Mouse (Mus musculus): ENCODE results near the gene Taf13. TPM values are rescaled to one million over a fixed set of nuclear protein-coding genes. Genes with fewer than 3 reads are reported as not detected.
A peak's percentile ranks its signal among the peaks of the same experiment; 100 is the strongest.

Taf13 gene
- total RNA-seq, 1 experiment = 17.3 TPM

DNA sequence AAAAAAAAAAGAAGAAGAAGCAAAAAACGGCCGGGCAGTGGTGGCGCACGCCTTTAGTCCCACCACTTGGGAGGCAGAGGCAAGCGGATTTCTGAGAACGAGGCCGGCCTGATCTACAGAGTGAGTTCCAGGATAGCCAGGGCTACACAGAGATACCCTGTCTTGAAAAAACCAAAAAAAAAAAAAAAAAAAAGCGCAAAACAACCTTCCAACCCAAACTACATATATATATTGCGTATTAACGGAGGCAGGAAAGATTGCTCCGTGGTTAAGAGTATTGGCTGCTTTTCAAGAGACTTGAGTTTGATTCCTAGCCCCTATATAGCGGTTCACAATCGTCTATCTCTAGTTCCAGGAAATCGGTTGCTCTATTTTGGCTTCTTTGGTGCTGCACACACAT is 685 bp upstream of the Taf13 start:
- DNase-seq (ENCODE audit: low read depth, low spot score) = no peak
- in situ Hi-C loops (cut with MboI; ENCODE audit: low sequenced_read_pairs in 2 of 2, unreplicated experiment in 2 of 2) = loop anchor here in 1 of 2 experiments (10.0 kb wide), 1 partner anchor 166 kb away; no protein-coding TSS in a partner anchor

DNA sequence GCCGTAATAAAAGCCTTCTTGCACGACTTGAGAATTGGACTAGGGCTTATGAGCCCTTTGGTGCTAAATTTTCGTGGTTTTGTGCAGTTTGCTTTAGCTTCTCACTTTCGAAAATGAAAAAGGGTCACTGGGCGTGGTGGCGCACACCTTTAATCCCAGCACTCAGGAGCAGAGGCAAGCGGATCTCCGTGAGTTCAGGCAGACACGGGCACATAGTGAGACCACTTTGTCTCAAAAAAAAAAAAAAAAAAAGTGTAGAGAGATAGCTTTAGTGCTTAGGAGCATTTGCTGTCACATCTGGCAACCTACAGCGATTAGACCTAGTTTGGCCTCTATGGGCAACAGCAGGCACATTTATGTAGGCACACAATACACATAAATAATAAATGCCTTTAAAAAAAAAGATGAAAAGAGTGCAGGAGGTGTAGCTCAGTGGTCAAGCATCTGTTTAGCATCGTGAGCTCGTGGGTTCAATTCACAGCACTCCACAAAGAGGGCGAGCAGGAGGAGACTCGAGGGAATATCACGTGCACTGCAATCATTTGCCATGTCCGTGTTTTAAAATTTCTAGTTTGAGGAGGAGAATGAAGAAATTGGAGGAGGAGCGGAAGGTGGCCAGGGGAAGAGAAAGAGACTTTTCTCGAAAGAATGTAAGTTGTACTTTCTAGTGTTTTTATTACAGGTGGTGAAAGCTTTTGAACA is 962 bp downstream of the Taf13 start:
- TF ChIP-seq HCFC1 (IDR thresholded peaks at IDR 0.05; ENCODE audit: borderline replicate concordance, insufficient read depth, low read length) = no peak
- no peak for TF ChIP-seq MAFK (IDR thresholded peaks at IDR 0.05; ENCODE audit: insufficient read depth, low read depth, low read length)
- H3K9me3 ChIP-seq (ENCODE audit: control insufficient read depth, insufficient read depth, low read depth, low read length) = no peaks in the 10 kb centered on the region
- no peak for DNase-seq (ENCODE audit: low read depth, low spot score)
- H3K36me3 ChIP-seq (ENCODE audit: control insufficient read depth, insufficient read depth, low read length, poor library complexity, severe bottlenecking) = peaks cover 2% of the 10 kb centered on the region; the same call in 1 of the 2 replicates
- H3K4me3 ChIP-seq (ENCODE audit: insufficient read depth in 1 of 2, low read depth in 1 of 2, low read length in 2 of 2, poor library complexity in 1 of 2, severe bottlenecking in 1 of 2) = peak overlapping the region; percentile 79 to 87
- peak overlapping the region; percentile 89 for H3K9ac ChIP-seq (ENCODE audit: insufficient read depth, low read depth, low read length, poor library complexity, severe bottlenecking)
- H3K27ac ChIP-seq (ENCODE audit: insufficient read depth, low read depth, low read length, poor library complexity, severe bottlenecking) = no peak overlapping the region
- peaks cover 5% of the 10 kb centered on the region in 2 experiments; a peak in 2 of 4 replicates for H3K4me1 ChIP-seq (ENCODE audit: control insufficient read depth in 2 of 2, insufficient read depth in 2 of 2, low read length in 2 of 2, poor library complexity in 1 of 2)
- in situ Hi-C loops (cut with MboI; ENCODE audit: low sequenced_read_pairs in 2 of 2, unreplicated experiment in 2 of 2) = loop anchor here in 1 of 2 experiments (10.0 kb wide), 1 partner anchor 168 kb away; no protein-coding TSS in a partner anchor

More for the DNA sequence above, 685 bp upstream of the Taf13 start:
- H3K27ac ChIP-seq (ENCODE audit: insufficient read depth, low read depth, low read length, poor library complexity, severe bottlenecking) = no peak overlapping the region
- H3K36me3 ChIP-seq (ENCODE audit: control insufficient read depth, insufficient read depth, low read length, poor library complexity, severe bottlenecking) = peaks cover 2% of the 10 kb centered on the region; the same call in 1 of the 2 replicates
- no peaks in the 10 kb centered on the region for H3K9me3 ChIP-seq (ENCODE audit: control insufficient read depth, insufficient read depth, low read depth, low read length)
- no peak overlapping the region for H3K9ac ChIP-seq (ENCODE audit: insufficient read depth, low read depth, low read length, poor library complexity, severe bottlenecking)
- peaks cover 5% of the 10 kb centered on the region in 2 experiments; a peak in 2 of 4 replicates for H3K4me1 ChIP-seq (ENCODE audit: control insufficient read depth in 2 of 2, insufficient read depth in 2 of 2, low read length in 2 of 2, poor library complexity in 1 of 2)
- peak overlapping the region in 1 of 2 experiments; percentile 55; a peak in 1 of 4 replicates for H3K4me3 ChIP-seq (ENCODE audit: insufficient read depth in 1 of 2, low read depth in 1 of 2, low read length in 2 of 2, poor library complexity in 1 of 2, severe bottlenecking in 1 of 2)
- TF ChIP-seq ZNF384 (IDR thresholded peaks at IDR 0.05; ENCODE audit: low read depth, low read length) = no peak
- no peak for TF ChIP-seq CHD2 (IDR thresholded peaks at IDR 0.05; ENCODE audit: low read depth, low read length)
- no peak for TF ChIP-seq ZC3H11A (IDR thresholded peaks at IDR 0.05; ENCODE audit: borderline replicate concordance, low read depth, low read length)
- TF ChIP-seq HCFC1 (IDR thresholded peaks at IDR 0.05; ENCODE audit: borderline replicate concordance, insufficient read depth, low read length) = no peak
- TF ChIP-seq MAFK (IDR thresholded peaks at IDR 0.05; ENCODE audit: insufficient read depth, low read depth, low read length) = no peak

DNA sequence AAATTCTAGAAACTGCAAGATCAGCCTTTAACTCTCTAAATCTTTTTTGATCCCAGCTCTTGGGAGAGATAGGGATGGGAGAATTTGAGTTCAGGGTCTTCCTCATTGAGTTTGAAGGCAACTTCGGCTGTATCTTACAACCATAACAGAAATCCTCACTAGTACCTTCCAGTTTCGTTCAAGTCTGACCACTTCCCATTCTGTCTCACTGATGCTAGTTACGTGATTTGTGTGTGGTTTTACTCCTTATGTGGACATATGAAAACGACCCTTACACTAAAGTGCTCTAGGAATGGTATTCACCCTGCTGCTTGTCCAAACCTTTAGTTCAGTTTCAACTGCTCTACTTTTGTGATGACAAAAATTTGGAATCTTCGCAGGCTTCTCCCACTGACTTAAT is 2.5 kb downstream of the Taf13 start:
- H3K36me3 ChIP-seq (ENCODE audit: control insufficient read depth, insufficient read depth, low read length, poor library complexity, severe bottlenecking) = peaks cover 2% of the 10 kb centered on the region; the same call in 1 of the 2 replicates
- TF ChIP-seq CHD2 (IDR thresholded peaks at IDR 0.05; ENCODE audit: low read depth, low read length) (no peak), MAFK (IDR thresholded peaks at IDR 0.05; ENCODE audit: insufficient read depth, low read depth, low read length) (no peak), HCFC1 (IDR thresholded peaks at IDR 0.05; ENCODE audit: borderline replicate concordance, insufficient read depth, low read length) (no peak), ZC3H11A (IDR thresholded peaks at IDR 0.05; ENCODE audit: borderline replicate concordance, low read depth, low read length) (no peak), ZNF384 (IDR thresholded peaks at IDR 0.05; ENCODE audit: low read depth, low read length) (no peak)
- H3K9ac ChIP-seq (ENCODE audit: insufficient read depth, low read depth, low read length, poor library complexity, severe bottlenecking) = no peak overlapping the region
- H3K9me3 ChIP-seq (ENCODE audit: control insufficient read depth, insufficient read depth, low read depth, low read length) = no peaks in the 10 kb centered on the region
- in situ Hi-C loops (cut with MboI; ENCODE audit: low sequenced_read_pairs in 2 of 2, unreplicated experiment in 2 of 2) = loop anchor here in 1 of 2 experiments (10.0 kb wide), 1 partner anchor 169 kb away; no protein-coding TSS in a partner anchor
- no peak overlapping the region for H3K4me3 ChIP-seq (ENCODE audit: insufficient read depth in 1 of 2, low read depth in 1 of 2, low read length in 2 of 2, poor library complexity in 1 of 2, severe bottlenecking in 1 of 2)
- DNase-seq (ENCODE audit: low read depth, low spot score) = no peak
- peaks cover 5% of the 10 kb centered on the region in 2 experiments; a peak in 2 of 4 replicates for H3K4me1 ChIP-seq (ENCODE audit: control insufficient read depth in 2 of 2, insufficient read depth in 2 of 2, low read length in 2 of 2, poor library complexity in 1 of 2)
- no peak overlapping the region for H3K27ac ChIP-seq (ENCODE audit: insufficient read depth, low read depth, low read length, poor library complexity, severe bottlenecking)

DNA sequence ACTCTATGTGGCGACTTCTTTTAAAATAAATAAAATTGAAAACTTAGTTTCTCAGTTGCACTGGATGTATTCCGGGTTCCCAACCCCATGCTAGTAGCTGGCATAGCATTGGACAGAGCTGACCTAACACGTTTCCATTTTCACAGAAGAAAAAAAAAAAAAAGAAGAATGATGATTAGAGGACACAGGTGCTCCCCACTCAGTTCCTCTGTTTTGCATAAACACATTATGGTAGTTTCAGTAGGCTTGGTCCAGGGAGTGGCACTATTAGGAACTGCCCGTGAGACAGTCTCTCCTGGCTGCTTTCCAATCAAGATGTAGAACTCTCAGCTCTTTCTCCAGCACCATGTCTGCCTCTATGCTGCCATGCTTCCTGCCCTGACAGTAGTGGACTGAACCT is 13.1 kb downstream of the Taf13 start:
- Histone ChIP-seq H3K9me3 (ENCODE audit: control insufficient read depth, insufficient read depth, low read depth, low read length) (no peaks in the 10 kb centered on the region), H3K9ac (ENCODE audit: insufficient read depth, low read depth, low read length, poor library complexity, severe bottlenecking) (no peak overlapping the region), H3K4me1 (ENCODE audit: control insufficient read depth in 2 of 2, insufficient read depth in 2 of 2, low read length in 2 of 2, poor library complexity in 1 of 2) (peaks cover 5 to 10% of the 10 kb centered on the region in 2 experiments), H3K27ac (ENCODE audit: insufficient read depth, low read depth, low read length, poor library complexity, severe bottlenecking) (no peak overlapping the region), H3K4me3 (ENCODE audit: insufficient read depth in 1 of 2, low read depth in 1 of 2, low read length in 2 of 2, poor library complexity in 1 of 2, severe bottlenecking in 1 of 2) (no peak overlapping the region), H3K36me3 (ENCODE audit: control insufficient read depth, insufficient read depth, low read length, poor library complexity, severe bottlenecking) (no peaks in the 10 kb centered on the region)
- DNase-seq (ENCODE audit: low read depth, low spot score) = no peak
- in situ Hi-C loops (cut with MboI; ENCODE audit: low sequenced_read_pairs in 2 of 2, unreplicated experiment in 2 of 2) = no loop called here
- TF ChIP-seq ZNF384 (IDR thresholded peaks at IDR 0.05; ENCODE audit: low read depth, low read length) (no peak), ZC3H11A (IDR thresholded peaks at IDR 0.05; ENCODE audit: borderline replicate concordance, low read depth, low read length) (no peak), HCFC1 (IDR thresholded peaks at IDR 0.05; ENCODE audit: borderline replicate concordance, insufficient read depth, low read length) (no peak), MAFK (IDR thresholded peaks at IDR 0.05; ENCODE audit: insufficient read depth, low read depth, low read length) (no peak), CHD2 (IDR thresholded peaks at IDR 0.05; ENCODE audit: low read depth, low read length) (no peak)
